Mouse (Mus musculus) ES-E14 (cell line): Measurements from ENCODE around the gene Ccdc97.
"Not testable (repeated sequence)": the region's sequence is repeated elsewhere in the genome, so short reads cannot be mapped to it uniquely, and the experiment has no call there.

Experiments used
- HCFC1 ChIP-seq: IDR thresholded peaks from 2 replicates; pipeline ENCODE4 v1.6.1; 2012; ENCODE audit warnings: low read length, inconsistent platforms, borderline replicate concordance; ENCODE audit not compliant: insufficient read depth
- MAFK ChIP-seq: IDR thresholded peaks from 2 replicates; pipeline ENCODE4 v1.6.1; 2014; ENCODE audit warnings: mild to moderate bottlenecking, low read depth, low read length, inconsistent platforms; ENCODE audit not compliant: insufficient read depth

DNA sequence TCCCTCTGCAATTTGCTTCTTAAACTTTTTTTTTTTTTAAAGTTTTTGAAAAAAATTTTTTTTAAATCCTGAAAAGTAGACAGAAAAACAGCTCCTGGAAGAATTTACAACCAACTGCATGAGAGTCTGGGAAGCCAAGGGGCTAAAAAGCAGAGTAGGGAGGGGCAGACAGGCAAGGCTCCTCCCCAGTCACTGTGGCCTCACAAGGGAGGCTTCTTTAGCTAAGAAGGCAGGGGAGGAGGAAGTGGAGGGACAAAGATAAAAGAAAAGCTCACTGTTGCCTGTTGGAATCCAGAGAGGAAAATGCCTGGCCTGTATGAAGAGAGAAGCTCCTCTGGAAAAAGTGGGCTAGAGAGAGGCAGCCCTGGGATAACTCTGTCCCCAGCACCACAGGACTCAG lies 2.9 kb upstream of the Ccdc97 start:
- not testable (repeated sequence) for TF ChIP-seq HCFC1, MAFK
